Mouse (Mus musculus): Measurements from ENCODE around the gene Cox19.

Cox19 gene

DNA sequence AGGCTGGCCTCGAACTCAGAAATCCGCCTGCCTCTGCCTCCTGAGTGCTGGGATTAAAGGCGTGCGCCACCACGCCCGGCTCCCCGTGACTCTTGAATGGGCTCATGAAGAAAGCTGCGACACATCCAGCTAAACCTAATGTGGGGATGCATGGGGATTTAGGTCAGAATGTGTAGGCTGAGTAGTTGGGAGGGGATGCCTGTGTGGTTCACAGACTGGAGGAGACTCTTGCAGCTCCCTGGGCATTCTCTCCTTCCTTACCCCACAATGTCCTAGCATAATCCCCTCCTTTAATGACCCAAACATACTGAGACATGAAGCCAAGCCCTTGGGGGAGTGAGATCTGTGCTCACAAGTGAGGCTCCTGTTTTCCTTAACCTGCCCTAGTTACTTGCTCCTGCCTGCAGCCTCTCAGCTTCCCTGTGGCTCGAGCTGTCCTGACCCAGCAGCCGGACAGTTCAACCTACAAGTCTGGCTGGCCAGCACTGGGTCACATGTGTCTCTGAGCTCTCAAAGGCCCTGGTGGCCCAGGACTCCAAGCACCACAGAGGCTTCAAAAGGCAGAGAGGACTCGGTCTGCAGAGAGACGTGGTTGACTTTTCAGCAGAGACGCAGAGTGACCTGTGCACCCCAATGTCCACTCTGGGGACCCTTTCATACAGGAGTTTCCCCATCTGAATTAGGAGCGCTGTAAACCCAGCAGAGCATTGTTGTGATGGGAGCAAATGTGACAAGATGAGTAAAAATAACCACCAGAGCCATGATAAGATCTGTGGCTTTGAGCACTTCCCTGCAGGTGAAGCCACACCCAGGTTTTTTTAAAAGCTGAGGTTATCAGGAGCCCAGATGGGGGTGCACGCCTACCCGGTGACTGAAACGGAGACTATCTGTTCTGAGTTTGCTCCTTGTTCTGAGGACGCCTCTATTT is 30.6 kb upstream of the Cox19 start:
- WGBS: 43% methylated on average over 18 of the region's 18 CpGs

DNA sequence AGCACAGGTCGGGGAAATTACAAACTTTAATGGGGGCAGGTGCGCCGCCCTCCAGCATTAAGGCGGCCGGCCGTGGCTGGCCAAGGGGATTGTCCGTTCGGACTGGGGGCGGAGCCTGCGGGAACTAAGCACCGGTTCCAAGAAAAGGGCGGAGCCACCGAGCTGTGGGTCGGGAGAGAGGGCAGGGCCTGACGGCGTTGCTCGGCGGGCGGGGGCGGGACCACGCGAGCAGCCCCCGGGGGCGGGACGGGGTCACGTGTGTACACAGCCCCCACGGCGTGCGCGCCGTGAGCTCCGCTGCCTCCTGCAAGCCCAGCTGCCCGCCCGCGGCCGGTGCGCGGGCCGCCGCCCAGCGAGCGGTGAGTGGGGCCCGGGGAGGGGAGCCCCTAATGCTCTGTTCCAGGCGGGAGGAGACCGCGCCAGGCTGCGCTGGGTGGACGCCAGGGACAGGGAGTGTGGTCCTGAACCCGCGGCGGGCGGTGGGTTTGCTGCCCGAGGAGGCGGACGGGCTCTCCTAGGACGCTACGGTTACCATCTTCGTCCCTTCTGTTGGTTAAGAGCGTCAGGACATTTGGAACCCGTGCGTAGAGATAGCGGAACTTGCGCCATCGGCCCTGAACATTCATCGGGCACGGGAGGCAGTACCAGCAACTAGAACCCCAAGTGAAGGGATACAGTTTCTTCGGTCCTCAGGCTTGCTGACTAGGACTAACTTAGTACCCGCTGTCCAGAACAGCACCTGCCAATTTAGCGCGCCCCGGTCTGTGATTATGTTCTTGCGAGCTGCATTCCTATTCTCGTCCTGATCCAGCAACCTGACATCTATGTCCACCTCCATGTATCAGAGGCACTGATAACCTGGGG is 29.4 kb upstream of the Cox19 start:
- WGBS: 2% methylated on average over 73 of the region's 73 CpGs

DNA sequence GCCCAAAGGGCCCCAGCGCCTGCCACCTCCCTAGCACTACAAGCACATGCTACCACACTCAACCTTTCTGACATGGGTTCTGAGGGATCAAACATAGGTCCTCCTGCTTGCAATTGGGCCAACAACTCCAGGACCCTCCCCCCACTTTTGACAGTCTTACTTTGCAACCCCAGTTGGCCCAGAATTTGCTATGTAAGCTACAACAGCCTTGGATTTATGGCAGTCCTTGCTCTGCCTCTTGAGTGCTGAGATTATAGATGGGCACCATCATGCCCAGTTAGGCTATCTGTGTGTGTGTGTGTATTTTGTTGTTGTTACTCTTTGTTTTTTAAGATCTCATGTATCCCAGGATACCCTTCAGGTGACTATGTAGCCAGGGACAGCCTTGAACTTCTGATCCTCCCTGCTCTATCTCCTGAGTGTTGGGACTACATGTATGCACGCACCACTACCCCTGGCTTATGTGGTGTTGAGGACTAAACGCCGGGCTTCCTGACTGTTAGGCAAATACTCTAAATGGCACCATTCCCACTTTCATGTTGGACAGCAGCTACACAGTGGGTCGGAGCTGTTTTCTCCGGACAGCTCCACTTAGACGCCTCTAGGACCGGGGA is 28.7 kb upstream of the Cox19 start:
- 19% methylated on average over 8 of the region's 8 CpGs for WGBS

DNA sequence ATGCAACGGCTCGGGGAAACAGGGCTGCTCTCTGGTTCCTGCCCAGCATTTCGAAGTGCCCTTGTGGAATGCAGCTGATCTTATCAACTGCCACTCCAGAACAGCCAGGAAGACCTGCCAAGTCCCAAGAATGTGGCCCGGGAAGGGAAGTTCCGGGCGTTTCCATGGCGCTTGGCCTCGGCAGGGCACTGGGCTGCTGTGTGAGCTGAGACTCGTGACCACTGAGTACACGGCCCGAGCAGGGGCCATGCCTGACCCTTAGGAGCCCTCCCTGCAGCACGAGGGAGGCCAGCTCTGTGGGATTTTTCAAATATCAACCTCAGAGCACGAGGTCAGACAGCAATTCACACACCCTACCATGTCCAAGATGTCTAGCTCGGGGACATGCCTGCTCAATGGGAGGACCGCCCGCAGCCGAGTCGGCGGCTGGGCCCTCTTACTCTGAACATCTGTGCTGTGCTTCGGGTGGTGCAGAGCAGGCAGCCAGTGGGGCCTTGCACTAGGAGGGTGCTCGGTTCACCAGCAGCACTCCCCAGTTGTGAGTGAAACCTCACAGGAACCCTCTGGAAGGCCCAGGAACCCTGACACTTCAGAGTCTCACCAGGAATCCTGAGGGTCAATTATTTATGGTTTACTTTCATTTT is 27.9 kb upstream of the Cox19 start:
- 51% methylated on average over 21 of the region's 21 CpGs for WGBS

DNA sequence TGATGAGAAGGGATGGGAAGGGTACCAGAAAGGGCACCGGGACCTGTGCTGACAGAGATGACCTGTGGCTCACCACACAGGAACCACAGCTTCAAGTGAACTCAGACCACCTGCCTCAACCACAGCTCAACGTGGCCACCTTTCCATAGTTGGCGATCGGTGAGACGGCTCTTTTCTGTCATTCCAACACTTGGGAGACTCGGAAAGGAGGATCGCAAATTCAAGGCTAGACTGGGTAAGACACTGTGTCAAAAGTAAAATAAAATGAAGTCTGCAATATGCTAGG is 27.0 kb upstream of the Cox19 start:
- WGBS: 85% methylated on average over 7 of the region's 7 CpGs

DNA sequence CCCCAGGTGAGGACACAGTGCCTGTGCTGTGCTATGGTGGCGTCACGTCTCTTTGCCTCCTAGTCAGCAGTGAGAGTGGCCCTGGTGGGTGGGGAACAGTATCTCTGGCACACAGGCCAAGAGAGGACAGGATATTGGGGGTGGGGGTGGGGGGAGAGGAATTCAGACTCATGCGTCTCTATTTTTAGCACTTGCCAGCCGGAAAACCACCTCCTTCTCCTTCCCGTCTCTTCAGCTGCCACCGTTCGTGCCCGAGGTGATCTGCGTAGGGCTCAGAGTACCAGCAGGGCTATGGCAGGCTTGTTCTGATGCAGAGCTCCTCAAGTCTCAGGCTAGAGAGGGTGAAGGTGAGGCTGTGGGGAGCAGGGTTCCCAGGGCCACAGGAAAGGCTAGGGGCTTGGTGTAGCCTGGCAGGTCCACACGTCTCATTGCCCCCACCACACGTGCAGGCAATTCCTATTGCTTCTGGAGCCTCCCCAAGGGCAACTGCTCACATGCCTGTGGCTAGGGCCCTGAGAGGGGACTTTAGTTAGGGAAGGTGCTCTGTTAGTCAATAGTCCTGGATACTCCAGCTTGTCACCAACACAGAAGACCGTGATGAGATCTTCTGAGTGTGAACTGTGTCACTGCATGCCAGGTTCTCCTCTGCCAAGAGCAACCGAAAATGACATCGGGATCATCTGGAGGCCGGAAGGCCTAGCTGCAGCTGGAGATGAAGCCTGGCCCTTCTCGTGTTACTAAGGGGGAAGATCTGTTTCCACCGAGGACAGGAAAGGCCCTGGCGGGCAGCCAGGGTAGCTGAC is 26.5 kb upstream of the Cox19 start, which contains the start of gene Gpr146:
Gene Gpr146, plus strand, starts transcription at position 230 of the 803 bp plus-strand sequence.
- 47% methylated on average over 18 of the region's 18 CpGs for WGBS

DNA sequence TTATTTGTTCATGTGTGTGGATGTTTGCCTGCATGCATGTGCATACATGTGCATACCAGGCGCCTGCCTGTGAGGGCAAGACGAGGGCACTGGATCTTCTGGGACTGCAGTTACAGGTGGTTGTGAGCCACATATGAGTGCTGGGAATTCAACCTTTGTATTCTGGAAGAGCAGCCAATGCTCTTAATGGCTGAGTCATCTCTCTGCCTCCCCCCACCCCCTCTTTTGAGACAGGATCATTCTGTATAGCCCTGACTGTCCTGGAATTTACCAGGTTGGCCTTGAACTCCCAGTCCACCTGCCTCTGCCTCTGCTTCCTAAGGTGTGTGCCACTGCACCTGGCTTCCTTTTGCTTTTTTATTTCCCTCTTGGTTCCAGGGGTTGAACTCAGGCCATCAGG is 23.6 kb upstream of the Cox19 start:
- WGBS: 90% methylated on average over 2 of the region's 2 CpGs

DNA sequence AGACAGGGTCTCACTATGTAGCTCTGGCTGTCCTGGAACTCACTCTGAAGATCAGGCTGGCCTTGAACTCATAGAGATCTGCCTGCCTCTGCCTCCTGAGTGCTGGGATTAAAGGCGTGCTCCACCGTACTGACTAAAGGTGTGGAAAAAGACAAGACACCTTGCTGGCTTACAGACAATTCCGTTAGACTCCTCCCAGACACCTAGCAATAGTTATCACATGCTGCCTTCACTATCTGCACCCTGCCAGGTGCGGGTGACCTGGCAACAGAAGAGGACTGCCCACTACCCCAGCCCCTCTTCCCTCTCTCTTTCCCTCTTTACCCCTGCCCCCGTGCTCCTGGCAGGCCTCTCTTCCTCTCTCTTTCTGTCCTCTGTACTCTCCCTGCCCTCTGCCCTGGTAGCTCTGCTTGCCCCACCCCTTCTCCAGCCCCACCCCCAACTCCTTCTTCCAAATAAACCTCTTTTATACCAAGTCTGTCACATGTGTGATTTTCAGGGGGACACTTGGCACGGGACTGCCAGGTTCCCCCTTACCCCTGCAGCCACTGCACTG is 22.7 kb upstream of the Cox19 start:
- 83% methylated on average over 6 of the region's 6 CpGs for WGBS

DNA sequence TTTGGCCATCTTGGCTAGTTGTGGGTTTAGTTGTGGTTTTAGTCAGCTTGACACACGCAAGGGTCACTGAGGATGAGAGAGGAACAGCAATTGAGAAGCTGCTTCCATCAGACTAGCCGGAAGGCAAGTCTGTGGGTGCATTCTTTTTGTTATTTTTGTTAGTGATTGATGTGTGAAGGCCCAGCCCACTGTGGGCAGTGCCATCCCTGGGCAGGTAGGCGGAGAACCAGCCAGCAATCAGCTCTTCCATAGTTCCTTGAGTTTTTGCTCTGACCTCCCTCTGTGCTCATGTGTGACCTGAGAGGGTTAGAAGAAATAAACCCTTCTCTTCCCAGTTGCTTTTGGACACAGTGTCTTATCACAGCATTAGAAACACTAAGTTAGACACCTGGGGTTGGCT is 21.9 kb upstream of the Cox19 start:
- 72% methylated on average over 3 of the region's 3 CpGs for WGBS

DNA sequence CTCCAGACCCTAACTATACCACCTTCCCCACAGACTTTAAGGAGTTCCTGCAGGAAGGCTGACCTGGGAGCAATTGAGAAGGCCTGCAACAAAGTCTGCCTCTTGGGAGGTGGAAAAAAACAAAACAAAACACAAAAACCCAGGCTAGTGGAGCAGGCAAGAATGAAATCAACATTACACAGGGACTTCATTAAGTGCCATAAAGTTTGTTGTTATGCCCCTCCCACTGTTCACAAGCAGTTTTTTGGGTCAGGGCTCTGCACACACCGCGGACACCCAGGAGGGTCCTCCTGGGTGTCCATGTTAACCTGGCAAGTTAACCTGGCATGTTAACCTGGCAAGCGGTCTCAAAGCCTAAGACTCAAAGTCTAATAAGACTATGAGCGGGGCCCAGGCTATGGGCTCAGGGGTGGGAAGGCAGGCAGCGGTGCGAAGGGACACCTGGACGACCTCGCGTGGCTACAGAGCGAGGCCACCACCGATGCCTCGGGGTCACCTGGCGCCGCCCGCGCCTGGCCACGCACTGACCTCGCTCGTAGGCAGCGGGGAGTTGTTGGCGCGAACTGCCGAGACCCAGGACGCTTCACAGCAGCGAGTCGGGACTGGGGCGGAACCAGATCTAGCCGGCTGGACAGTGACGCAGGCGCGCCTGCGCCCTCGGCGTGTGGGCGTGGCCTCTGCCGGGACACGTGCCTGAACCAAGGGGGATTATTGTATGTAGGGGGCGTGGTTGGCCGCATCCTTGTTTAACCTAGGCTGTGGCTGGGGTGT is 20.6 kb upstream of the Cox19 start:
- WGBS: under 1% methylated on average over 39 of the region's 39 CpGs

DNA sequence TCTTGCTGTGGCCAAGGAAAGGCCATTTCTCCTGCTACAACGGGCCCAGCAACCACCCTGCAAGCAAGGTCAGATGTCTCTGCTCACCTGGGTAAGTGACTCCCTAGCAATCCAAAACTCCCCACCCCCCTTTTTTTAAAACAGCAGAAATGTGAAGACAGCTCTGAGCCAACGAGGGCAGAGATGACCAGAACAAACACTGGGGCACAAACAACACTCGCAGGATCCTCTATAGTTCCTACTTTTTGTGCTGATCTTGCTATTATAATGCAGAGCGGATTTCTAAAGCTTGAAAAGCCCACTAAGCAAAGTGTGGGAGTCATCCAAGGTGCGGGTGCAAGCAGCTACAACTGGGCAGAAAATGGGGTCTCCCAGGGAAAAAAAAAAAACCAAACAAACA is 19.9 kb upstream of the Cox19 start:
- 54% methylated on average over 5 of the region's 5 CpGs for WGBS

DNA sequence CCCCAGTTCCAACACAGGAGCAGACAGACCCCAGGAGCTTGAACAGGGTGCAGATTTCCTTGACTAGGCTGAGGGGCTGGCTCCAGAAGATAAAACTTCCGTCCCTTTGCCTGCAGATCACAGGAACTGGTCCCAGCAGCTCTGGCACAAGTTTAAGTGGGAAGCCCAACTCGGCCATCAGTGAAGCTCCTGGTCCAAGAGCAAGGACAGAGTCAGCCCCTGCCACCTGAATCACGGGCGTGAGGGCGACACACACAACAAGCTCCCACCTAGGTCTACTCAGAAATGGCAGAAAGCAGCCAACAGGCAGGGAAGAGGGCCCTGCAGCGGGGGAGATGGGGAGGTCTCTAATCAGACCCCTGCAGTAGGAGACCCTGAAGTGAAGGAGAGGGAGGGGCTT is 19.1 kb upstream of the Cox19 start:
- WGBS: 87% methylated on average over 6 of the region's 6 CpGs

DNA sequence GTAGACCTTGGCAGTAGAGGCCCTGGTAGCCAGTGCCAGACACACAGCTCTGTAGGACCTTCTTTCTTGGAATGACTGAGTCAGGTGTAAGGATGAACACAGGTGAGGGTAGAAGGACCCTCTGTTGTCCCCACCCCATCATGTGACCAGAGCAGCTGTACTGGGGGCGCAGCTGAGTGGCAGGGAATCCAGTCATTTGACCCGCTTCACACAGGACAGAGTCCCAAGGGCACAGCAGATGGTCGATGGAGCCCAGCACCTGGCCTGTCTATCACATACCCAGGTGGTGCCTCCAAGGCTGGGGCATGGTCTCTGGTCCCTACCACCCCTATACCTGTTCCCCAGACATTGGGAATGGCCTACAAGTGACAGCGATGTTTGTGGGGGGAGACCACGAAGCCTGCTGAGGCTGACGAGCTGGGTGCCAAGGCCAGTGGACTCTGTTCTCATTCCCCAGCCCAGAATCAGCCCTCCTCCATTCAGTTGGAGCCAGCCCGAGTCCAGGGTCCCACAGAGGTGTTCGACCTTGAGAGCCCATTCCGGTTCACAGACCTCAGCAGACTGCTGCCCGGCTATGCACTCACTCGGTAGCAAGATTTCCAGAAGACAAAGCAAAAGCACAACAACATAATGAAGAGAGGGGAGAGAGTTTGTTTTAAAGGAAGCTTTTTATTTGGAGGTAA is 17.6 kb upstream of the Cox19 start:
- WGBS: 86% methylated on average over 11 of the region's 11 CpGs

DNA sequence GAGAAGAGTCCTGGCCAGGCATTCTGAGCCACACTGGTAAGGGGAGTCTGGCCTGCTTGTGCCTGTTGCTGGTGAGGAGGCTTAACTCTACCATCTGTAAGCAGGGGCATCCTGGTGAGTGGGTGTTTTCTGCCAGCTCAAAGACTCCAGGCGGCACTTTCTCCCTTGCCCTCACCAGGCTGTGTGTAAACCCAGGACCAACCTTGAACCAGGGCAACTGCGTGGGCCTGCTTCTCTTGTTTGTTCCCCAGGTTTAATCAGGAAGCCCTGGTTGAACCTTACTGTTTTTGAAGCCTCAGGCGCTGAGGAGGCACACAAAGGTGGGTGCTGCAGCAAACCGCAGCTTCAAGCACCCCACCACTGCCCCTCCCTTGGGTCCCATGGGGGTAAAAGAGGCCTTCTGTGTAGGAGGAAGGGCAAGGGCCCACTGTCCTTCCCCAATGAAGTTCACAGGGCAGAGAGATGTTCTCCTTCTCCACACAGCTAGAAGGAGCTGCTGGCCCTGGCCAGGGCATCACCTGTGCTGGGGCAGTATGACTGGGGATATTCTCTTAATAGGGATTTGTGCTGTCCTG is 16.8 kb upstream of the Cox19 start:
- 68% methylated on average over 4 of the region's 4 CpGs for WGBS

DNA sequence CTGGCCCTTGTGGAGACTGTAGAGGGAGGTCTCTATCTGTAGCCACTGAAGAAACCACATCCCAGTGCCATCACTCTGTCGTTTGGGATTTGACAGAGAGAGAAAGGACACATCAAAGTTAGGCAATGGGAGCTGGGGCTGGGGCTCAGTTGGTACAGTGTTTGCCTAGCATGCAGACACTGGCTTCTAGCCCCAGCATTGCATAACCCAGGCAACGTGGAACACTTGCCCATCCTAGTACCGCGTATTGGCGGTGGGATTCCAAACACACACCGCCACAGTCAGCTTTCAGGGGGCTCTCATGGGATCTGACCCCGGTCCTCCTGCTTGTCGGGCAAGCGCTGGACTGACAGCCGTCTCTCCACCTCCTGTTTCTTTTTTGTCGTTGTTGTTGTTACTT is 15.3 kb upstream of the Cox19 start:
- WGBS: 68% methylated on average over 11 of the region's 11 CpGs

DNA sequence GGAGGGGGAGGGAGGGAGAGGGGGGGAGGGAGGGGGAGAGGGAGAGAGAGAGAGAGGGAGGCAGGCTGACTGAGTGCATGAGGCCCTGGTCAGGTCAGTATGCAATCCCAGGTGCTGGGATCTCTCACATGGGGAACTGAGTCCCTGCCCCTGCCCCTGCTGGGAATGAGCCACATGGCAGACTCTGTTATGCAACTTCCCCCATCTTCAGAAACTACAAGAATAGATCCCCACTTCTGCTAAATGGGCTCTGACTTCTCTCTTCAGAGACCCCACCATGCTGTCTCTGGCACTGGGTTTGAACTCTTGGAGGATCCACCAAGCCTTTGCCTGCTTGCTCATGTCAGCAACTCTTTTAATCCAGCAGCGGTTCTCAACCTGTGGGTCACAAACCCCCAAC is 14.6 kb upstream of the Cox19 start:
- 88% methylated on average over 1 of the region's 1 CpGs for WGBS

DNA sequence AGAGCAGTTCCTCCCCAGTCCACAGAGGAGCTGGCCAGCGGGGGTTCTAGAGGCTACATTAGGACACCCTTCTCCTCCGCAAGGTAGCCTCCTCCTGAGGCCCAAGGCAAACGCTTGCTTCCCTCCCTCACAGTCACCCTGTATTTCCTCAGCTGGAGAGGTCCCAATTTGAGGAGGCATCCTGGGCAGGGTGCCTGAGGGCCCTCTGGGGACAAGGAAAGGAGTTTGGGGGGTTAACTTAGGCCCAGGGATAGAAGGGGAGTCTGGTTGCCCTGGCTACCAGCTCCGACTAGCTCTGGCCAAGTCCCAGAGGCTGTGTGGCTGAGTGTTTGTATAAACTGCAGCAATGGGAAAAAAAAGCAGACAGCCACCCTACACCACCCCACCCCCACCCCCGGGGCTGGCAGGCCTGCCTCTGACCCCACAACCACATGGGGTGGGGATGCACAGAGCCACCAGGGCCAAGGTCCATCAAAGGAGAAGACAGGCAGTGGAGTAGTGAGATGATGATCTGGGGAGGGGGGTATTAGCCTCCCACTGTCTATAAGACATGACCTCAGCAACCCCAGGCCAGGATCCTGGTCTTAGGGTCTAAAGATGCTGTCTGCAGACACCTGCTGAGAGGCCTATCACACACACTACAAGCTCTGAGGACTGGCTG is 13.8 kb upstream of the Cox19 start:
- WGBS: 9% methylated on average over 5 of the region's 5 CpGs

DNA sequence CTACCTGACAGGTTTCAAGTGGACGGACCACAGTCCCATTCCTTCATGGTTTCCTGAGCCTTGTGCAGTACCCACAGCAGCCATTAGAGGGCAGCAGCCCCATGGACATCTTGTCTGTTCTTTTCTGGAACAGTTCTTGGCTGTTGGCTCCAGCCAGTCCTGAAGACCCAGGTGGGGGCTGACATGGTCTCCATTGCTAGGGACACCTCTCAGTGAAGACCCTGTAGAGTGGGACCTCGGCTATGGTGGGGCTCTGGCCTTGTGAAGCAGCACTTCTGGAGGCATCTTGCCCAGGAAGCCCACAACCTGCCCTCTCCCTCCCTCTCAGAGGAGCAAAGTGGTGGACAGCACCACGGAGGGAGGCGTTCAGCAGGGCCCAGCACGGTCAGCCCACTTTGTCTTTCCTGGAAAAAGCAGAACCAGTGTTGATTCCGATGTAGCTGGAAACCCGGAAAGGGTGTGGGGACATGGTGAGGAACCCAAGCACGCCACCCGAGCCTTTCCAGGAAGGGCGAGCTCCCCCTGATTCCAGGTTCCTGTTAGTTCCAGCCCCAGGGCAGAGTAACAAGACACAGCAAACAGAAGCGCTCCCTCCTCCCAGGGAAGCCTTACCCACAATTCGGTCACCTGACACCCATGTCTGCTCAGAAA is 13.2 kb upstream of the Cox19 start:
- 22% methylated on average over 12 of the region's 12 CpGs for WGBS

Measured in cerebral cortex, adult 2 months (tissue).